Mouse (Mus musculus) adrenal gland, postnatal 14 days (tissue): Measurements from ENCODE around the gene Ccl4. TPM values are rescaled to one million over a fixed set of nuclear protein-coding genes. Genes with fewer than 3 reads are reported as not detected.

Experiments used
- DNase-seq: peaks from one replicate; pipeline ENCODE4 v3.0.0; 2021; ENCODE audit warnings: mixed read lengths
- total RNA-seq: library from RNA; stranded (reverse); gene quantifications from 2 replicates; pipeline ENCODE4 v1.2.3, GENCODE M21; 2021

The Ccl4 gene
- total RNA-seq, 1 experiment from 2014 or later = not detected

DNA sequence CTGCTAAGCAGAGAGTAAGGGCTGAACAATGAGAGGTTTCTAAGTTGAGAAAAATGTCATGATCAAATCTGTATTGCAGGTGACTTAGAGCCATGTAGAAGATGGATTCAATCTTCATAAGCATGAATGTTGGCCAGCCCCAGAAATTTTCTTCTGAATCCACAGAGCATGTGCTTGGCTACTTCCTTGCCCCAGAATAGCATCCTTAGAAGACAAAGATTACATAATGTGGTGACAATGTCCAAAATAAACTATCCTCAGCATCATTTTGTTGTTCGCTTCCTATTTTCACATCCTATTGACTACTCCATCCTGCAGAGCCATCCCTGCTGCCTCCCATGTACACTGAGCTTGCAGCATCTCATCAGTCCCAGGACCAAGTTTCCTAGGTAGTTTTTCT is 13.3 kb downstream of the Ccl4 start:
- no peak for DNase-seq

DNA sequence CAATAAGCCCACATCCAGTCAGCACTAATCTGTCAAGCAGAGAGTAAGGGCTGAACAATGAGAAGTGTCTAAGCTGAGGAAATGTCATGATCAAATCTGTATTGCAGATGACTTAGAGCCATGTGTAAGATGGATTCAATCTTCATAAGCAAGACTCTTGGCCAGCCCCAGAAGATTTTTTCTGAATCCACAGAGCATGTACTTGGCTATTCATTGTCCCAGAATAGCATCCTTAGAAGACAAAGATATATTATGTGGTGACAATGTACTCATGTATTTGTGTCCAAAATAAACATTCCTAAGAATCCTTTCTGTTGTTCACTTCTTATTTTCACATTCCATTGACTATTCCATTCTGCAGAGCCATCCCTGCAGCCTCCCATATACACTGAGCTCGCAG is 27.5 kb downstream of the Ccl4 start:
- DNase-seq = no peak

- no peak for DNase-seq
These were observed 29.6 kb downstream of the Ccl4 start for GRCm38 (mm10) chr11:83692008-83692407.

- DNase-seq = no peak
These were observed 41.3 kb downstream of the Ccl4 start, which contains the start of gene Wfdc17 for GRCm38 (mm10) chr11:83703705-83704104. TSS of gene Wfdc17 (plus strand) at chr11:83703991.

GRCm38 (mm10) chr11:83708715-83709114 is 46.3 kb downstream of the Ccl4 start, which contains the start of gene Wfdc18:
TSS of gene Wfdc18 (plus strand) at chr11:83709015.
- no peak for DNase-seq

GRCm38 (mm10) chr11:83709683-83710082 is 47.3 kb downstream of the Ccl4 start:
- DNase-seq = no peak

DNA sequence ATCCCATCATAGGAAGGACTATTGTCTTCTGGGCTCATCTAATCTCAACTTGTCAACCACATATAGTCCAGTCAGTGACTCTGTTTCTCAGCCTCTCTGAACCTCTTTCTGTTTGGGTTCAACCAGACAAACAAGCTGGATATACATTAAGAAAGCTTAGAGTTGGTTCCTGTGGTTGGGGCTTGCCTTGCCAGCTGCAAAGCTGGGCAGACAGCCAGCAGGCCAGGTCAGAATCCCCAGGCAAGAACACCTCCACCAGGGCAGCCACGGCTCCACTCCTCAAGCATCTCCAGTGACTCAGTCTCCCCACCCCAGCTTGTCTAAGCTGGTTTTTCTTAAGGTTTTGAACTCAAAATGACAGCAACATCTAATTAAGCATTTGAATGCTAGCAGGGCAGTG is 50.3 kb downstream of the Ccl4 start:
- DNase-seq = no peak

- DNase-seq = no peak
These were observed 51.5 kb downstream of the Ccl4 start for GRCm38 (mm10) chr11:83713925-83714324.

Other genes starting within 250 kb of the Ccl4 start
- not detected in 2 replicates for gene Gas2l2, start 233.1 kb upstream of the Ccl4 start, total RNA-seq
- gene 1700020L24Rik, start 224.9 kb upstream of the Ccl4 start, total RNA-seq = 0.37 and 0.75 TPM in 2 replicates
- gene Mmp28, start 199.5 kb upstream of the Ccl4 start, total RNA-seq = 7.4 and 8.3 TPM in 2 replicates
- gene Taf15, start 189.5 kb upstream of the Ccl4 start, total RNA-seq = 66.3 and 72.1 TPM in 2 replicates
- gene Heatr9, start 140.4 kb upstream of the Ccl4 start, total RNA-seq = not detected in 2 replicates
- gene Ccl5, start 132.1 kb upstream of the Ccl4 start, total RNA-seq = 25.5 TPM in 1 of 2 replicates, not detected in the other
- gene Ccl9, start 83.9 kb upstream of the Ccl4 start, total RNA-seq = 4.5 and 10.3 TPM in 2 replicates
- gene Ccl6, start 69.5 kb upstream of the Ccl4 start, total RNA-seq = 9.5 and 14.4 TPM in 2 replicates
- gene Rpl9-ps1, start 17.0 kb upstream of the Ccl4 start, total RNA-seq = not detected in 2 replicates
- gene Ccl3, start 13.2 kb upstream of the Ccl4 start, total RNA-seq = not detected in 2 replicates
- gene Wfdc17, start 41.4 kb downstream of the Ccl4 start, total RNA-seq = 1.3 and 1.7 TPM in 2 replicates
- gene Wfdc18, start 46.4 kb downstream of the Ccl4 start, total RNA-seq = not detected in 2 replicates
- gene Wfdc21, start 84.4 kb downstream of the Ccl4 start, total RNA-seq = 2.8 TPM in 1 of 2 replicates, not detected in the other
- 12.5 and 15.5 TPM in 2 replicates for gene Heatr6, start 91.1 kb downstream of the Ccl4 start, total RNA-seq
- gene Hnf1b, start 187.5 kb downstream of the Ccl4 start, total RNA-seq = 1.8 TPM in 1 of 2 replicates, not detected in the other